Mouse (Mus musculus): ENCODE results near the gene Wfikkn1.
A peak's percentile ranks its signal among the peaks of the same experiment; 100 is the strongest.

Gene Wfikkn1

DNA sequence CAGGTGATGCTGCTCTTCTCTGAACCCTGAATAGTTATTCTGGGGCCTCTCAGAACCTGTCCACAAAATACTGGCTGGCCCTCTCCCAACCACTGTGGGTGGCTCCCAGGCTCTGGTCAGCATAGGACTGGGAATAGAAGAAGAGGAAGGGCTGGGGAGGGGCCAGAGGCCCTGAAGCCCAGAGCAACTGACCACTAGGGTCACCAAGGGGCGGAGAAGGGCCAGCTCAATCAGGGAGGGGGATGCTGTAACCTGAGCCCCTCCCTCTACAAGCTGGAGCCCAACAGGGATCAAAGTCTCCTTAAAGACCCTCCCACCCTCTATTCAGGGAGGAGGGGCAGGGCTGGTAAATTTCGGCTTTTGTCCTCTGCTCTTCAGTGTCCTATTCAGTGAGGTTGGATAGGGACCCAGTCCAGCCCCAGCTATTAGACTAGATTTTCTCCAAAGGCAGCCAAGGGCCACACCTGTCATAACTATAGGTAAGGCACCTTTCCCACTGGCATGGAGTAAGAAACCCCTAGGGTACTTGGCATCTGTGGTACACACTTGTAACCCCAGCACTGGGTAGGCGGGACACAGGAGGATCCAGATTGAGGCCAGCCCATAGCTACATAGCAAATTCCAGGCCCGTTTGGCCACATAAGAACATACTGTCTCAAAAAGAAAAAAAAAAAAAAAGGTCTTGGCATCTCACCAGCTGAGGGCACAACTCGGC is at the start of gene Wfikkn1:
Gene Wfikkn1 (minus strand): TSS at position 663 of the 715 bp plus-strand sequence.
- DNase-seq (ENCODE audit: low spot score in 2 of 2): no peak

DNA sequence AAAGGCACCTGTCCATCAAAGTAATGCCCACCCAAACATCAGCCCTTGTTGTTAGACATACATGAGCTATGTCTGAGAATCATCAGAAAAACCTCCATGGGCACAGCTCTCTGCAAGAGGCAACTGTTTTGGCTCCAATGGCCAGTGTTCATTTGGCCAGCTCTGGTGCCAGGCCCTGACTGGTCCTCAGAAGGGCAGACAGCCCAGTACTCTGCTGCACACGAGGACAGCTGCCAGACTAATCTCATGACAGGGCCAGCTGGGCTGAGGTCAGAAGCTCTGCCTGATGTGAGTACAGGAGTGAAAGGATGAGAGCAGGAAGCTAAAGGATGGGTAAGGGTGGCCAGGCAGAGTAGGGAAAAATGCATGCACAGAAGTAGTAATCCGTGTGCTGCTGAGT is 44.7 kb upstream of the Wfikkn1 start:
- no peak for DNase-seq (ENCODE audit: low spot score in 2 of 2)

DNA sequence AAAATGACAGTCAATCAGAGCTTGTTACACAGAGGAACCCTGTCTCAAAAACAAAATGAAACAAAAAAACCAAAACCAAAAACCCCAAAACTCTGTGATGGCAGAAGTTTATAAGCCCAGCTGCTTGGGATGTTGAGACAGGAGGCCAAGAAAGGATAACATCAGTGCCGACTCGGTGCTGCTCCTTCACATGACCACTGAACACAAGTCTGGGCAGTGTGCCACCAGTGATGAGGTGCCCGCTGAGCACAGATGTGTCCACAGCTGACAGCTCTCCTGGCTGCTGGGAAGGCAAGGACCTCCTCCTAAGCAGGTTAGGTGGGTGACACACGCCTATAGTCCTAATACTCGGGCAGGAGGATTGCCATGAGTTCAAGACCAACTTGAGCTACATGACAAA is 41.5 kb upstream of the Wfikkn1 start:
- no peak for DNase-seq (ENCODE audit: low spot score in 2 of 2)

DNA sequence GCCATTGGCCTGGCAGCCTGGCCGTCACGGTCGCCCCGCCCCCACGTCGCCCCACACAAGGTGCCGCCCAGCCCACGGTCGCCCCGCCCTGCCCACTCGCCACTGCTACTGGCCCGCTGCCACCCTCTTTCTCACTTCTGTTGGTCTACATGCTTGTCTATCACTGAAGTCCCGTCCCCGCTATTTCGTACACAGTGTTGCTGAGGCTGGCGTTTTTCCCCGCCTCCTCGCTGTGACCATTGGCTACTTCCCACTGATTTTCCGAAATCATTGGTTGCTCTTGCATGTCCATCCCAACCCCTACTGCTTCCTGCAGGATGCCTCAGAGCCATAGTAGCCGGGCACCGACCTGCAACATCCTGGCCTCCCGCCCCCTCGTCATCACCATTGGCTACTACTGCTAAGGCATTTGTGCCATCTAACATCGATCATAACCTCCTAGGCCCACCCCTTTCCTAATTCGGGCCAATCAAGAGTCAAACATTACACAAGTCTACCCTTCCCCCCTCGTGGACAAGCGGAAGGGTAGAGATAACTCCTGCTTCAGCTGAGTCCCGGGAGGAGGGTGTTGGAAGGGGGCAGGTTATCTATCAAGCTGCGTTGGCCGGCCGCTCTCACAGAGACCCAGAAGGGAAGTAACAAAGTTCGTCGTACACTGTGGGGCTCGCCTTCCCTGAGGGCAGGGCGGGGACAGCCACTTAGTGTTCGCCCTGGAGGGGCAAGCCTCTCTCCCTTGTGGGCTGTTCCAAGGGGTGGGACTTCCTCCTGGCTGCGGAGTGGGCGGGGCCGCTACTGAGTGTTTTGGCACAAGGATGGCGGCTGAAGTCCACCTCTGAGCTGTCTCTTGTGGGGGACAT is 39.4 kb upstream of the Wfikkn1 start:
- DNase-seq (ENCODE audit: low spot score in 2 of 2): peak; percentile 100

DNA sequence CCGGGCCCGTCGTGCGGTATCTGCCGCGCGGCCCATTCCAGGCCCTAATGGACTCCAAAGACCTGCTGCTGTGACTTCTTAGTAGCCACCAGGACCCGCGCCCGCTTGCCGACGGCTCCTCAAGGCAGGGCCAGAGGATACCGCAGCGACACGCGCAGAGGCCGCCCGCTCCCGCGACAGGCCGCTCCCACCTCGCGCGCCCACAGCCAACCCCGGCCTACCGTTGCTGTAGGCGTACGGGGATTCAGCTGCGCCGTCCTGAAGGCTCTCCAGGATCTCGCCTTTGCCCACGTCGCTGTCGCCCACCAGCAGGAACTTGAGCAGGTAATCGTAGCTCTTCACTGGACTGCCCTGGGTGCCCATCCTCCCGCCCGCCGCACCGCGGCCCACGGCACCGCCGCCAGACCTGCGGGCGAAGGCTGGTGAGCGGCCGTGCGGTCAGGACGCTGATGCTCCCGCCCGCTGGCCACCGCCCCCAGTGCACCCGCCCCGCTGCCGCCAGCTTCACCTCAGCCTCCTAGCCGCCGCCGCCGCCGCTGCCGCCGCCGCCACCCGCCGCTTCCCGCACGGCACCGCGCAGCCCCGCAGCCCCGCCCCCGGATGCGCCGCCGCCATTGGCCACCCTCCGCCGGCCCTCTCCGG is 38.6 kb upstream of the Wfikkn1 start, which contains the start of gene Rab40c:
Gene Rab40c (minus strand): TSS at position 584 of the 642 bp plus-strand sequence.
- DNase-seq (ENCODE audit: low spot score in 2 of 2): peak in 1 of 2 experiments; percentile 37

DNA sequence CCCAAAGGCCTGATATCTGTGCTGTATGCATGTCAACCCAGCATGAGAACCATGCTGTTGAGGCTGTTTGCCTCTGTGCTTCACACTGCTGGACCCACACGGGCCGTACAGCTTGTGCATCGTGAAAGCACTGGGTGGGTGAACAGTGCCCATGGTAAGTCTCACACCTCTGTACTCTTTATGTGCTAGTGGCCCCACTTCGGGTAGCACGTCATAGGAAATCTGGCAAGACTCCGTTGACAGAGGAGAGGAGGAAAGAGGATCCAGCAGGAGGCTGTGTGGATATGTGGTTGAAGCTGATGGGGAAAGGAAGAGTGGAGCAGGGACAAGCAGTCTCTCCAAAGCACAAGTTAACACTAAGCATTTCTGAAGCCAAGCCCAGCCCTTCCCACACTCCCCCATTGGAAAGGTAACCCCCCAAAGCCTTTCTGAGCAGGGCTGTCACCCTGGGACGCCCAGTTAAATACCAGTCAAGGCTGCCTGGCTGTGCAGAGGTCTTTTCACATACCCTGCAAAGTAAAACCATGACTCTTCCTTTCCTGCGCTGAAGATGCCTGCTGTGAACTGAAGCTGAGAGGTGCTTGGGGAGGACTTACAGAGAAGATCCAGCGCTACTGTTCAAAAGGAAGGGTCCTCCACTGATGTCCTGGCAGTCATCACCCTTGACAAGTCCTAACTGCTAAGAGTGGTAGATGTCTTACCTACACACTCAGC is 37.5 kb upstream of the Wfikkn1 start:
- no peak for DNase-seq (ENCODE audit: low spot score in 2 of 2)

DNA sequence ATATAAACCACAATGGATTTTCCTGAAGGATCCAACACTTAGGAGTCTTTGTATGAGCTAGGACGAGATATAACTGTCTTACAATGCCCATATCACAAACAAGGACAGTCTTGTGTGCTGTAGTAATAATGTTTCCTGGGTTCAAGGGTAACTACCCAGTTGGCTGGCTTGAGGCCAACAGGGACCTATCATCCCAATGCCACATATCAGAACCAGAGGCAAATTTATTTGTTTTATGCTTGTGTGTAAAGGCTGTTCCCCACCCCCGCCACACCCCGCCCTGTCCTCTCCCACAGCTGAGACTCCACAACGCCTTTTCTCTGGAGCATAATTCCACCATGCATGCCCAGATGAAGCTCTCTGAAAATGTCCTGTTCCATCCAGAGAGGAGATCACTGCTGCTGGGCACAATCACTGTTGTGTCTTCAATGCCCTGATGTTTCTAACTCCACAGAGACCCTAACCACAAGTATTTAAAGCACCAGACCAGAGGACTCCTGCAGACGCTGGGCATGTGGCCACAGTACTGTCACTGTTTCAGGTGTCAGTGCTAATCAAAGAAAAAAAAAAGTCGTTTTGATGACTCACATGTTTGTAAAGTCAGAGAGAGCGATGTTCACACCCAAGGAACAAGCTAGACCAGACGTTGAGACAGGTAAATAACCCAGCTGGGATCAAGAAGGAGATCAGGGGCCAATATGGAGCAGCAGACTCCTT is 36.4 kb upstream of the Wfikkn1 start:
- no peak for DNase-seq (ENCODE audit: low spot score in 2 of 2)

DNA sequence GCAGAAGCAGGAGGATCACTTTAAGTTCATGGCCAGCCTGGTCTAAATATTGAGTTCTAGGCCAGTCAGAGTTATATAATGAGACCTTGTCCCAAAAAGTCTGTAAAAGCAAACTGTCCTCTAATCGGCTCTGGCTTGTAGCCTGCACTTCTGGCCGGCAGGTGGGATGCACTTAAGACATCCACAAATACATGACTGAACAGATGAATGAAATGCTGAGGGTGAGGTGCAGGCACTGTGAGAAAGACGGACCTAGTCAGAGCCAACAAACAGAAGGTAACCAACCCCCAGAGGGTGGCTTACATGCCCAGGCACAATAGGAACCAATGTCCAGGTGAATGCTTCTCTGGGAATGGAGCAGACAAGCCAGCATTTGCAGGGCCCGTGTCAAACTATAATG is 33.6 kb upstream of the Wfikkn1 start:
- no peak for DNase-seq (ENCODE audit: low spot score in 2 of 2)

DNA sequence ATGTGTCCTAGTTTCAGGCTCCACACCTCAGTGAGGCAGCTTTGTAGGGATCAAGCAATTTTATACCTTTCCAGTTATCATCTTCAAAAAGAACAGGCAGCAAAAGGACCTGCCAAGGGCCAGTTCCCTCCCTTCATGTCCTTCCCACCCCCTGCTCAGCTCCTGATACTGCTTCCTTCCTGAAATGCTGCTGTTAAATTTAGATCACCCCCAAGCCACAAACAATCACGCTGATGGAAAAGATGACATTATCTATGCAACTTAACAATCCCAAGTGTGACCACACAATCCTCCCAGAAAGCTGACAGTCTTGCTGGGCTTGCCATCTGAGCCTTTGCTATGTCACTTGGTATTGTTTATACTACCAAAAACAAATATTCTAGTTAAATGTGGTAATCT is 33.2 kb upstream of the Wfikkn1 start:
- DNase-seq (ENCODE audit: low spot score in 2 of 2): no peak

DNA sequence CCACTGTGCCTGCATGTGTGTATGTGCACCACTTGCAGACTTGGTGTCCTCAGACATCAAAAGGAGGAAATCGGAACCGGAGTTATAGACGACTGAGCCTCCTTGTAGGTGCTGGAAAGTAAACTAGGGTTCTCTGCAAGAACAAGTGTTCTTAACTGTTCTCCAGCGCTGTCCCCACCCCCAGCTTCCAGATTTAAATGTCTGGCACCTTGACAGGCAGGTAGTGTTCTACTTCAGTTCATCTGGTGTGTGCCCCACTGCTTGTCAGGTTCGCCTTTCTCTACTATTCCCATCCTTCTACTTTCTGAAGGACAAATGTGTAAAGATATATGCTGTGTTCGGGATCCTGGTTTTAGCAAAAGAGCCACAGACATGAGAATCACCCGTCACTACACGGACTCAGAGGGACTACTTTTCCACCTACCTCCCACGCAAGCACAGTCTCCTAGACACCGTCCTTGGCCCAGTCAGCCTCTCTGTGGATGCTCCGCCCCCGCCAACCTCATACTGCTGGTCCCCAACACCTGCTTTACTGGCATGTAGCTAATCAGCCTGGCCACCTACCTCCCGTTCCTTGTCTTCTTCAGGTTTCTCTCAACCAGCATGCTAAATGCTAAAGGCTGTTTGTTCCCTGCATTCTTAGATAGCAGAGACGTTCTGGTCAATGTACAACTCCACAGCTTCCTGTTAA is 32.7 kb upstream of the Wfikkn1 start:
- no peak for DNase-seq (ENCODE audit: low spot score in 2 of 2)

DNA sequence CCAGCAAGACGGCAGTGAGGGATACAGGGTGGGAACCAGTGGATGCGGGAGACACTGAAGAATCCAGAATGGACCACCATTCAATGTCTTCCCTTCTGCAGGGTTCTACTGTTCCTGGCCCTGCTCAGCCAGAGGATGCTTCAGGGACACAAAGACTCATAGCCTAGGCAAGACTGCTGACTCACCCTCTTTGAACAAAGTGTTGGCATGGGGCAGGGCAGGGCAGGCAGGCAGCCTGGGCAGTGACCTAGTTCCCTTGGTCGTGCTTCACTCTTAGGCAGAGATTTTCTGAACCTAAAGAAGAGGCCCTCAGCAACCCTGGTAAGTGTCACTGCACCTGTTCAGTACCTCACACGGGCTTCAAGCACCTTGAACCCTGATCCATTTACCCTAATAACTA is 31.2 kb upstream of the Wfikkn1 start:
- DNase-seq (ENCODE audit: low spot score in 2 of 2): no peak

DNA sequence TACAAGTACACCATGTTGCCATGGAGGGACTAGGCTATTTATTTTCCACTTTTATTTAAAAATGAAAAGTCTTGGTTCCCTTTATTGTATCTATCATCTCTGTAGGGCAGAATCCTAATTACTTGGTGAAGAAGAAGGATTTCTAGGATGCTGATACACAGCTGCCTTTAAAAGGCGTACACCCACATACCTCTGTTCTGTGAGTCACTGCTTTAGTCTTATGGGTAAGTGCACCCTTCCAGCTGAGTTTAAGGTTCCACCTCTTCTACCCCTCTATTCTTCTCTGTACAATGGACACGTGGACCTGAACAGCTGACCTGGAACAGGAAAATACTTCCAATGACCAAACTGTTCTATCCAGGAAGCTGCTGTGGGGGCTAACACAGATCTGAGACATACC is 27.0 kb upstream of the Wfikkn1 start:
- no peak for DNase-seq (ENCODE audit: low spot score in 2 of 2)

DNA sequence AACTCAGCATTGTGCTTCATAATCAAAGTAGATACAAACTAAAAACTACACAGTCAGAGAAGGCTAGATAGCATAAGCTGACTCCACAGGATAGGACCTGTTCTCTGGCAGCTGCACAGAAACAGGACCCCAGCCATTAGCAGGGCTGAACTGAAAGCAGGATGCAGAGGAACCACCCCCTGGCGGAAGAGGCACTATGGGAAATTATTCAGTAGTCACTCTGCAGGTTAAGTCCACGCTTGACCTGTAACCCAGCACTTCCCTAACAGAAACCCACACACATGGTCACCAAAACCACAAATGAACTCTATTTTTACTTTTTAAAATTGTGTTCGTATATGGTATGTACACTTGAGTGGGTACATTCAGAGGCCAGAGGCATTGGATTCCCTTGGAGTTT is 22.4 kb upstream of the Wfikkn1 start:
- DNase-seq (ENCODE audit: low spot score in 2 of 2): no peak

DNA sequence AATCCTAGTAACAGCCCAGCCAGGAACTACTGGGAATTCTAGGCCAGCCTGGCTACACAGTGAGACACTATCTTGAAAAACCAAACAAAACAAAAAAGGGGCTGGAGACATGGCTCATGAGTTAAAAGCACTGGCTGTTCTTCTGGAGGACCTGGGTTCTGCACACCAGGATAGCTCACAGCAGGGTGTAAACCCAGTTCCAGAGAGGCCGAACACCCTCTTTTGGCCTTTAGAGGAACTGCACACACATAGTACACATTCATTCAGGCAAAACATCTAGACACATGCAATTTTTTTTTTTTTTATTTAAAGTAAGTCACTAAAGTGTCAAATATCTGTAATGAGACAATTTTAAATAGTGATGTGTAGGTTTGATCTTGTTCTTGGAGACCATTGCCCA is 19.5 kb upstream of the Wfikkn1 start:
- no peak for DNase-seq (ENCODE audit: low spot score in 2 of 2)

DNA sequence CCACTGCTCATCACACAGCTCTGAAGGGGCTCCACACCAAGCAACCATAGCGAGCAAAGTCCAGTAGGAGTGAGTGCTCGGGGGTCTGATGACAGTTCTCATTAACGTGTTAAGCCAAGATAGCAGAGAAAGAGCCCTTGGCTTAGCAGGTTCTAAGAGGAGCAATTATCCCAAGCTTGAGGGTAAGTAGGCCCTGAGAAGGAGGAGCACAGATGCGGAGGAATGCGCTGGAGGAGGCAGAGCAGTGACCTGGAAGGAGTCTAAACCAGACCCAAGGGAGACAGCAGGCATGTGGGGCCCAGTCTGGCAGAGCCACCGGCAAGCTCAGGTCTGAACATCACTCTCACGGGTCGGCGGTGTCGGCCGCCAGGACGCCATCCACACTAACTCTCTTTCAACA is 15.2 kb upstream of the Wfikkn1 start:
- DNase-seq (ENCODE audit: low spot score in 2 of 2): no peak

DNA sequence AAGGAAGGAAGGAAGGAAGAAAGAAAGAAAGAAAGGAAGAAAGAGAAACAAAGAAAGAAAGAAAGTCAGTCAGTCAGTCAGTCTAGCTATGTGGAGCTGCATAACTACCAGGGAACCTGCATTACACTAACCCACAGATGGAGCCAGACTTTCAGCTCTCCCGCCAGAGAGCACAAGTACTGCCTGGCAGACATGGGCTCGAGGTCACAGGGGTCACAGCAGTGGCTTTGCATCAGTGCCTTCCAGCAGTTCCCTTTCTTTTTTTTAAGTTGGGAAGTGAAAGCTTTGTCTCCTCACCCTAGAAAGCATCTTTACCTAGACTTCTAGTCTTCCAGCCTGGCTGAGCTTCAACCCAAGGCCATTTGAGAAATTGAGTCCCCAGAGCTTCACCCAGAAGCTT is 14.8 kb upstream of the Wfikkn1 start:
- no peak for DNase-seq (ENCODE audit: low spot score in 2 of 2)

DNA sequence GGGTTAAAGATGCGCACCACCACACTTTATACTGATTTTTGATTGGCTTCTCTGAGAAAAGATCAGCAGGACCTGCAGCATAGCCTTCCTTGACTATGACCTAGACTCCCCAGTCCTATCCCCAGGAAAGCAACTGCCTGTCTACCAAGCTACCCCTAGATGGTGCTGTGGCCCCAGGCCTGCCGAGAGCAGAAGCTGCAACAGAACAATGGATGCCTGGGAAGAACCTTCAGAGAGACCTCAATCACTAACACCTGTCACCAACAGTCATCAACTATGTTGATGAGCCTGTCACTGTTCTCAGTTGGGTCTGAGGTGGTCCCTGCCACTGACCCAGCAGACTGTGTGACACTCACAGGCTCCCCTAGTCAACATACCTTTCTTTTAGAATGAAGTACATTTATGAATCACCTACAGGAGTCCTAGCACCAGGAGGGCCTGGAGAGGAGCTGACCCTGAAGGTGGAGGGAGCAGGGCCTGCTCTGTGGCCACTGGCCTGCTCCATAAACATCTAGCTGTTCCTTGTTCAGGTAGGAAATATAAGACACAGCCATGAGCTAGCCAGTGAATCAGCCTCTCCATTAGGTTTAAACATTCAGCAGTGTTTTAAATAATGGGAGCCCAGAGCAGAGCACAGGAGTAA is 13.4 kb upstream of the Wfikkn1 start:
- peak in 1 of 2 experiments; percentile 54 for DNase-seq (ENCODE audit: low spot score in 2 of 2)

DNA sequence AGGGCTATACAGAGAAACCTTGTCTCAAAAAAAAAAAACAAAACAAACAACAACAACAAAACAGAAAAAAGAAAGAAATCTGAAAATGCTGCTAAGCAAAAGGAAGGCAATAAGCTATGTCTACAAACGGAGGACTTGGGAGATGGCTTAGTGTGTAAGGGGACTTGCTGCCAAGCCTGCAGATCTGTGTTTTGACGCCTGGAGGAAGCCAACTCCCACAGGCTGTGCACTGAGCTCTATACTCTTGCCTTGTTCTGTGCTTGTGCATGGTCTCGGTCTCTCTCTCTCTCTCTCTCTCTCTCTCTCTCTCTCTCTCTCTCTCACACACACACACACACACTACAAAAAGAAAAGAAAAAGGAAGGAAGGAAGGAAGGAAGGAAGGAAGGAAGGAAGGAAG is 8.2 kb upstream of the Wfikkn1 start:
- DNase-seq (ENCODE audit: low spot score in 2 of 2): no peak

DNA sequence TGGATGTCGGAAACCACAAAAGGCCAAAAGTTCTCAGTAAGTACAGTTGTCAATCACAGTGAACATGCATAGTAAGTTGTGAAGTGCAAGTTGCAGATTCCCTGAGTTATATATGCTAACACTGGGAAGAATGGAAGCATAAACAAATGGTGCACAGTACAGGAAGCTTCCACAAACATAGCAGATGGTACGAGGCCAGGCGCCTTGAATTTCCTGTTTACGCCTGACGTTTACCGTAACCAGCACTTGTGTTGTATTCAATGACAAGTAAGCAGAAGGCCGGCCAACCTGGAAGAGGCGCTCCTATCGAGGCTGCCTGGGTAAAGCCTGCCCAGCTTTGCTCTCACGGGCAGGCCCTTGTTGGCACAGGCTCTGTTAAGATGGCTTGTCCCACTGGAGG is 6.8 kb upstream of the Wfikkn1 start:
- DNase-seq (ENCODE audit: low spot score in 2 of 2): no peak

DNA sequence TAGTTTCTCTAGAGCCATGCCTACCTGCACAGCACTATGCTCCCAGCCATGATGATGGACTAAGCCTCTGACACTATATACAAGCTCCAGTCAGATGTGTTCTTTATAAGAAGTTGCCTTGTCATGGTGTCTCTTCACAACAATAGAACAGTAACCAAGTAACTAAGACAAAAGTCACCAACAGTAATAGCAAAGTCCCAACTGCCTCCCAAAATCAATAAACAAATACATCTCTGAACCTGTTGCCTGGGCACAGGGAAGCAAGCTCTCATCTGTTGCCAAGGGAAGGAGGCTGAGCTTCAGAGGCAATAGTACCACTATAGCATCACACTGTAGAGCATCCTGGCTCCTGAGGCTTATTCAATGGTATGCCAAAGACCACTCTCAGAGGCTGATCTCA is 6.1 kb upstream of the Wfikkn1 start:
- no peak for DNase-seq (ENCODE audit: low spot score in 2 of 2)

All from frontal cortex, postnatal 10 days (tissue).